Mouse (Mus musculus): ENCODE measurements around the gene Ssna1.
A peak's percentile ranks its signal among the peaks of the same experiment; 100 is the strongest.

Ssna1 gene

DNA sequence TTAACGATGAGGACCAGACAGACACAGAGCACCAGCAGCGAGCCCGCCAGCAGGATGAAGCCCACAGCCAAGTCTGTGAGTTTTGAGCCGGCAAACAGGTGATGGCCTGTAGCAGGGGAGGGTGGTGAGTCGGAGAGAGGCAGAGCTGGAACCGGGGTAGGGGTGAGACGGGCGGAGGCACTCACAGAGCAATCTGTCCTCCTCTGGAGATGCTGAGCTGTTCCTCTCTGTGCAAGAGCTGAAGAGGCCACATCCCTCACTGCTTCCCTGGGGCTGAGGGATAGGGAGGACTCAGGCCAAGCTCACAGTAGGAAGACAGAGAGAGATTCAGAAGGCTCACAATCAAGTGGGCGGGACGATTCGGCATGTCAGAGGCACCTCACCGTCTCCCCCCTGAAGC lies 41.2 kb downstream of the Ssna1 start:
- DNase-seq (ENCODE audit: low read depth, low spot score), result no peak

DNA sequence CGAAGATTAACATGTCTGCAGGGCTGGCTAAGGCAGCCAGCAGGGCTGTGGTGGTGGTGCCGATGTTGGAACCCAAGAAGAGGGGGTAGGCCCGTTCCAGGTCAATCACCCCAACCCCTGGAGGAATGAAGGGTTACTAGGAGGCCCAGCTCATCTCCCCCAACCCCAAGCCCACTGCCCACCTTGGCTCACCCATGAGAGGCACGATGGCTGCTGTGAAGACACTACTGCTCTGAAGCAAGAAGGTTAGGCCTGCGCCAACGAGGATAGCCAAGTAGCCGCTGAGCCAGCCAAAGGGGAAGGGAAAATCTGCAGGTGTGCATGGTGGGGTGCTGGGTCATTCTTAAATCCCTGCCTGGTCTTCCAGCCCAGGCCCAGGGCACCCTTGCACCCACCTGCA lies 41.7 kb downstream of the Ssna1 start:
- no peak for DNase-seq (ENCODE audit: low read depth, low spot score)

DNA sequence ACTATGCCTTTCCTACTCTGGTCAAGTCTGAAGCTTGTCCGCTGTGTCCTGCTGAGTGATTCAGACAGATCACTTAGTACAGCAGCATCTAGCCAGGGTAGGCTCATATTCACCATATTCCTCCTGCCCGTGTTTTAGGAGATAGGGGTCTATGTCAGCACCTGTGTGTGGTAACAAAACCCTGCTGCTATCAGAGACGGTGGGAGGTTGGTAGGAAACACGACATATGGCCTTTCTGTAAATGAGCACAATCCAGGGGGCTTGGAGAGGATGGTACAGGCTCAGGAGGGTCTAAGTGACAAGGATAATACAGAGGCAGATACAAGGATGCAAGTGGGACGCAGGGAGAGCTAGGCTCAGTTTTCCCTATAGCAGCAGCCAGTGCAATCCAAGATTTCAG lies 42.7 kb downstream of the Ssna1 start:
- no peak for DNase-seq (ENCODE audit: low read depth, low spot score)

DNA sequence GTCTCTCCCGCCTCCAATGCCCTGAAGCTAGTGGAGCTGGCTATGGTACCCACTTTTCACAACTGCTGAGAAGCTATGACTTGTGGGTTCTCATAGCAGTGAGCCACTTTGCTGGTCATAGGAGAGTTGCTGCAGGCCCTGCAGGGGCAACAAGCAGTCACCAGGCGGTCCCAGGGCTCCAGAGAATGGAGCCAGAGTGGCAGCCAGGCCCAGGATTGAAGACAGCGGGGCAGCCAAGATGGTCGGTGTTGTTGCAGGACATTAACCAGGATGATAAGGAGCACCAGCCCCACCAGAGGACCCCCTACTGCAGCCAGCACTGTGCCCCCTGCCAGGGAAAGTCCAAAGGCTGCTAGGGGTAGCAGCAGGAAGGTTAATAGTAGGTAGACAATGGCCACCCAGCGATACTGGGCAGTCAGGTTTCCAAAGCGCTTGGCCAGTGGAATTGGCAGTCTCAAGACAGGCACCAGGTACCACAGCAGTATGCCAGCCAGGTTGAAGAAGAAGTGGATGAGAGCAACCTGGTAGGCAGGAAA lies 43.2 kb downstream of the Ssna1 start:
- DNase-seq (ENCODE audit: low read depth, low spot score), result no peak

DNA sequence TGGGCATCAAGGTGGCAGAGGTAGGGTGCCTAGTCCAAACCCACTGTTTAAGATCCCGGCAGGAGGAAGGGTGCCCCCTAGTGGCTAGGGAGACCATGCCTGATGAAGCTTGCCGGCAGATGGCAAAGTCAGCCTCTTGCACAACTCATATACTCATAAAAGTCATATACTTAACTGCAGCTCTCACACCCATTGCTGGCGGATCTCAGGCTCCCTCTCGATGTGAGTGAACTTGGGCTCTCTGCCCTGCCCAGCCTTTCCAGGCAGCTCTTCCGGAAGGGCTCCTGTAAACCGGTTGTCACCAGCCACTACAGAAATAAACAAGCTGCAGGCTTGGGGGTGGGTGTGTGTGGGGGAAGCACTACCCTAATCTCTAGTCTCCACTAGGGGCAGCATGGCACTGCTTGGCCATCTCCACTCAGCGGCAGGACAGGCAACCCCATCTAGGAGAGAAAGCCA lies 43.8 kb downstream of the Ssna1 start:
- DNase-seq (ENCODE audit: low read depth, low spot score), result peak; percentile 84

DNA sequence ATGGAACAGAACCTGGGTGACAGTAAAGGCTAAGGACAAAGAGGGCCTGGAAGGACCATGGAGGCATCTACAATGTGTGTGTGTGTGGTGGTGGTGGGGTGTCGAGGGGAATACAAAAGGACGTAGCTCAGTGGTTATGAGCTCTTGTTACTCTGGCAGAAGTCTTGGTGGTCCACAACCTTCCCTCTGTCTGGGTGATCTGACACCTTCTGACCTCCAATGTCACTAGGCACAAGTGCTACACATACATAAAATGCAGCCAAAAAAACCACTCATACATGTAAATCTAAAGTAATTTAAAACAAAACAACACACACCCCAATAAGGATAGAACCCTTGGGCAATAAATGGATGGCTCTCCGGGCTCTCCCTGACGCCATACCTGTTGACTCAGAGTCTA lies 44.8 kb downstream of the Ssna1 start:
- no peak for DNase-seq (ENCODE audit: low read depth, low spot score)

DNA sequence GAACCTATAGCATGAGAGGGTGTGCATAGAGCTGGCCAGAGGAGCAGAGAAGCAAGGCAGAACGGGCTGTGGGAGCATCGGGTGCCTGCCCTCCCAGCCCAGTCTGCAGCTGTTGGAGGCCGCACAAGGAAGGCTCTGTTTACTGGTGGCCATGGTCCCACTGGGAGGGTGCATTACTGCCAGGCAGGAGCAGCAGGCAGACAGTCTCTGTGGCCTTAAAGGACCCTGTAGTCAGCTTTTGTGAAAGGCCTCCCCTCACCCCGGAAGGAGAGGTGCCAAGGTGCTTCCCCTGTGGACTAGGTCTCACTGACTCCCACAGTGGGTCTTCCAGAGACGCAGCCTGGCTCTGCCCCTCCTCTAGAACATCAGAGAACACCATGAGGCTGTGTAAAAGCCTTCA lies 45.4 kb downstream of the Ssna1 start:
- no peak for DNase-seq (ENCODE audit: low read depth, low spot score)

DNA sequence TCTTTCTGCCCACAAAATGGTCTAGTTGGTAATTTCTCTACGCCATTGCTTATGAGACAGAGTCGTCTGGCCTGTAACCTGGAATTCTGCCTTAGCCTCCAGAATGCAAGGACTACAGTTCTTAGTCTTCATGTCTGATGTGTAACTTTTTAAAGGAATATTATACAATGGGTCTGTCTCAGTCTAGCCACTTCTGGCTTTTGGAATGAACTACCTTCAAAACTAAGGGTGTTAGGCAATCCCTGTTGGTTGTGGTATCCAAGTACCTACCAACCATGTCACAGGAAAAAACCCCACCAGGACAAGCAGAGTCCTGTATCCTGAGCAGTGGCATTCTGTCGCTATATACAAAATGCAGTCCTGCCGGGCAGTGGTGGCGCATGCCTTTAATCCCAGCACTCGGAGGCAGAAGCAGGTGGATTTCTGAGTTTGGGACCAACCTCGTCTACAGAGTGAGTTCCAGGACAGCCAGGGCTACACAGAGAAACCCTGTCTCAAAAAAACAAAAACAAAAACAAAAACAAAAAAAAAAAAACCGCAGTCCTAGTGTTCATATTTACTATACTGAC lies 46.3 kb downstream of the Ssna1 start:
- DNase-seq (ENCODE audit: low read depth, low spot score), result no peak

DNA sequence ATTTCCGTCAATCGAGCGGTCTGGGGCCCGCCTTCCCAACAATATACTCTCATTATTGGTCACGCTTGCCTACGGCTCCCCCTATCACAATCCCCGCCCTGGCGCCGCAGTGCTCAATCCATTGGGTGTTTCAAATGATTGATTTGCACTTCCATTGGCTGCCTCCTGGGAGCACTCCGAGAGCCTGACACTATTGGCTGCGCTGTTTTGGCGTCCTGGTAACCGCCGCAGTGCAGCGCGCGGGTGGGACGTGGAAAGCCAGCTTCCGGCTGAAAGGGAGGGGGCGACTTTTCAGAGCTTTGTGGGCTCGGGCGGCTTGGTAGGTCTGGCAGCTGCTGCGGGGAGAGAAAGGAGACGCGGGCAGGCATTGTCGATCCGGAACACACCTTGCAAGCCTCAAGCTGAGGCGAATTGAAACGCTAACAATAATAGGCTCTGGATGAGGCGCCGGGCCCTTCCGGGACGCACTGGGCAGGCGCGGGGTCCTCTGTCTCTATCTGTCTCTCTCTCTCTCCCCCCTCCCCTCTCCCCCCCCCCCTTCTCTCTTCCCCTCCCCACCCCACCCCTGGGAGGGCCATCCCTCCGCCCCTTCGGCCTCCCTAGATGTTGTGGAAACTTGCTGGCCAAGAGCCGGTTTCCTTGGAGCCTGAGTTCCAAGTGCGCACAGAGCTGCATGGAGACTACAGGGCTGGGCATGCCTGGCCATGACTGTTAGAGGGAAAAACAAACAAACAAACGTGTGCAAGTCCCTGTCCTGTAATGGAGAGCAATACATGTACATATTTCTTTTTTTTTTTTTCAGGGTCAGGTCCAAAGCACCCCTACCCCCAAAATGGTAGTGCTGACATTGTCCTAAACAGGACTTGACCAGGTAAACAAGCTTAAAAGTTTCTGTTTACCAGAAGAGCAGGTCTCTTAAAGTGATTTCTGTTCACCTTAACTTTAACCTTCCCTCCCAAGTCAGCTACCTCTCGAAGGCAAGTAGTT lies 47.2 kb downstream of the Ssna1 start:
- DNase-seq (ENCODE audit: low read depth, low spot score), result peak; percentile 99

DNA sequence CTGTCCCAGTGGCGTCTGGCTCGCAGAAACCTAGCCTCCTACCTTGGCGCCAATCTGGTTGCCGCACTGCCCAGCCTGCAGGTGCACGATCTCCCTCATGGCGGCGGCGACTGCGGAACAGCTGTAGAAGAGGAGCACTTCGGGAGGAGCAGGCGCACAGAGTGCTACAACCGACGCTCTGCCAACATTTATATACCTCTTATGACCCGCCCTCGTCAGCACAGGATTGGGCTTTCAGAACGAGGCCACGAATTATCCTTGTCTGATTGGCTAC lies 47.8 kb downstream of the Ssna1 start, which contains the start of gene Tubb4b:
Tubb4b (minus strand) TSS at position 211 of the 274 bp plus-strand sequence.
- no peak for DNase-seq (ENCODE audit: low read depth, low spot score)

DNA sequence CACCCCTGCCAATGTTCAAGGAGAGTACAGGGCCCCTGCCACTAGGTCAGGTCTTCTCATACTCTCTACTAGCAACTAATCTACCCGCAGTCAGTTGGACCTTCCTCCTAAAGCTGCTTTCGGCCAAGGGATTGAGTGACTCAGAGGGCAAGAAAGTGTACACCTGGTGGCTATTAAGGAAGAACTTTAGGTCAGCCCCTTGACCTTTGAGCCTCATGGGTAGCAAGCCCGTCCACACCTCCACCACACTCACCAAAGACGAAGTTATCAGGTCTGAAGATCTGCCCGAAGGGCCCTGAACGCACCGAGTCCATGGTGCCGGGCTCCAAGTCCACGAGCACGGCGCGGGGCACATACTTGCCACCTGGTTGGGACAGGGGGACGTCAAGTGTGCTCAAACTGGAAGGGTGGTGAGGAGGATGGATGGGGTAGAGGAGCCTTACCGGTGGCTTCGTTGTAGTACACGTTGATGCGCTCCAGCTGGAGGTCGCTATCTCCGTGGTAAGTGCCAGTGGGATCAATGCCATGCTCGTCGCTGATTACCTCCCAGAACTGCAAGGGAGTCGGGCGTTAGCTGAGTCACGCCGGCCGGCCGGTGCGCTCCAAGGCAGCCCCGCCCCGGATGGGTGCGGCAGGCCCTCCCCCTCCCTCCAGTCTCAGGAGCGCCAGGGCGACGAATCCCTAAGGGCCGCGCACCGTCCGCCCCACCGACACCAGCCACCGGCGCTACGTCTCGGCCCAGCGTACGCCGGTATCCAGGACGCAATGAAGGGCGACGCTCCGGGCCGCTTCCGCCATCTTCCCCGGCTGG lies 48.4 kb downstream of the Ssna1 start:
- no peak for DNase-seq (ENCODE audit: low read depth, low spot score)

DNA sequence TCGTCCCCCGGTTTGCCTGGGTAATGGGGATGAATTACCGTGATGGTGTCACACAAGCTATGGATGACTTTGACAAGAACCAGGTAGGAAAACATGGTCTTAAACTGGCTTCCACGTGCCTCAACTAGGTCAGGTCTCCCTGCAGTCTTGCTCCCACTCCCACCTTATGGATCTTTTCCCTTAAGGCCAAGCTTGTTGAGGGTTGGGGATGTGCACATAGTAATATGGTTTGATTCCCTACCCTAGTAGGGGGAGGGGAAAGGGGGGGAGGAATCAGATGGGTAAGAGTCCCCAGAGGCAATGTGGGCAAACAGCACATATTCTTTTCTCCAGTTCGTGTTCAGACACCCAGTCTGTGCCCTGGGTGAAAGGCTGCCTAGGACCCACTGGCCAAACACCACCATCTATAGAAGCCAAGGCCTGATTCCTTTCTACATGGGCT lies 50.9 kb downstream of the Ssna1 start:
- DNase-seq (ENCODE audit: low read depth, low spot score), result no peak
